Mouse (Mus musculus) urinary bladder, postnatal 36 days (tissue): Measurements from ENCODE around the gene Mak.
A peak's percentile ranks its signal among the peaks of the same experiment; 100 is the strongest.
"Not testable (repeated sequence)": the region's sequence is repeated elsewhere in the genome, so short reads cannot be mapped to it uniquely, and the experiment has no call there.

Experiments
- DNase-seq, 2 experiments: peaks; one replicate each; pipeline ENCODE4 v3.0.0; 2022; ENCODE audit warnings: low spot score in 2 of 2, mixed read lengths in 1 of 2

Mak gene

DNA sequence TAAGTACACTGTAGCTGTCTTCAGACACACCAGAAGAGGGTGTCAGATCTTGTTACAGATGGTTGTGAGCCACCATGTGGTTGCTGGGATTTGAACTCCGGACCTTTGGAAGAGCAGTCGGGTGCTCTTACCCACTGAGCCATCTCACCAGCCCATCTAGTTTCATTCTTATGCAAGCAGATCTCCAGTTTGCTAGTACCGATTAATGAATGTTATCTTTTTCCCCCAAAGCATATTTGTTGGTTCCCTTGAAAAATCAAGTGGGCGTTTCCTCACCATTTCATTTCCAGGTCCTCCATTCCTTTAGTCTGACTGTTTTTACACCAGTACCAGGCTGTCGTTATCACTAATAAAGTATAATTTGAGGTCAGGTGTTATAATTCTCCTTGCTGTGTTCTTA lies 81.0 kb downstream of the Mak start:
- DNase-seq: not testable (repeated sequence)

DNA sequence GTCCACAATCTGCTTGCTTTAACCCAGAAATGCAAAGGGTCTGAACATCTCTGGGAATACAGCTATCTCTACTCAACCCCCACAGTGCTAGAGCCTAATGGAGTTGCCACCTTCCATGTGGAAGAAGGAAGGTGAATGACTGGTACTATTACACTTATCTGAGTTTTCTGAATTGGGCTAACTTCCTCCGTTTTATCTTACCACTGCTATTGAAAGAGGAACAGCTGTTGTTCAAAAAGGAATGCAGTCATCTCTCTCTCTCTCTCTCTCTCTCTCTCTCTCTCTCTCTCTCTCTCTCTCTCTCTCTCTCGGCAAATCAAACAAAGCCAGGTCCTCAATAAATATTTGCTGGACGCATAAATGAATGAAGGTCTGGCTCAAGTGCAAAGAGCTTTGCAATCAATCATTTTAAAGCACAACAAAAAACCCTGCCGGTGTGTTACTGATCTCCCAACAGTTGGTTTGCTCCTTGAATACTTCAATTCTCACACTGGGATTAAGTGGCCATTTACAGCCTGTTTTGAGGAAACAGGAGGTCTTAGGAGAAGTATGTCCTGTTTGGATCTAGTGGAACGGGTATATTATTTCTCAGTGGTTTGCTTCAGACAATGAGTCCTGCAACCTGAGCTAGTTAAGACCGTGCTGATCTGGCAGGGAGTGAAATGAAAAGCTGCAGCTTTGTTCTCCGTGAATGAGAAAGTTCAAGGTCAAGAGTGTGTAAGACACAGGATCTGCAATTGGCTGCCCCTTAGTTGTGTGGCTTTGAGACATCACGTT lies 84.8 kb downstream of the Mak start:
- DNase-seq: no peak

DNA sequence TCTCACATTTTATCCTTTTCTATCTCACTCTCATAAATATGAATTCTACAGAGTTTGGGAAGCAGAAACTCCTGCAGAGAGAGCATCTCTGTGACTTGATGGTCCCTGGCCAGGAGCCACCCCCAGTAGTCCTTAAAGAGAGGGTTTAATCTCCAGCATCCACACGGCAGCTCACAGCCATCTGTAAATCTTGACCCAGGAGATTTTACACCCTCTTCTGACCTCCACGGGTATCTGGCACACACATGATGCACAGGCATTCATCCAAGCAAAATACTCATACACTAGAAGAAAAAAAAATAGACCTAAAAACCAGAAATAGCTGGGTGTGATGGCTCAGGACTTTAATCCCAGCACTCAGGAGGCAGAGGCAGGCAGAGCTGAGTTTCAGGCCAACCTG lies 91.1 kb downstream of the Mak start:
- DNase-seq: no peak

DNA sequence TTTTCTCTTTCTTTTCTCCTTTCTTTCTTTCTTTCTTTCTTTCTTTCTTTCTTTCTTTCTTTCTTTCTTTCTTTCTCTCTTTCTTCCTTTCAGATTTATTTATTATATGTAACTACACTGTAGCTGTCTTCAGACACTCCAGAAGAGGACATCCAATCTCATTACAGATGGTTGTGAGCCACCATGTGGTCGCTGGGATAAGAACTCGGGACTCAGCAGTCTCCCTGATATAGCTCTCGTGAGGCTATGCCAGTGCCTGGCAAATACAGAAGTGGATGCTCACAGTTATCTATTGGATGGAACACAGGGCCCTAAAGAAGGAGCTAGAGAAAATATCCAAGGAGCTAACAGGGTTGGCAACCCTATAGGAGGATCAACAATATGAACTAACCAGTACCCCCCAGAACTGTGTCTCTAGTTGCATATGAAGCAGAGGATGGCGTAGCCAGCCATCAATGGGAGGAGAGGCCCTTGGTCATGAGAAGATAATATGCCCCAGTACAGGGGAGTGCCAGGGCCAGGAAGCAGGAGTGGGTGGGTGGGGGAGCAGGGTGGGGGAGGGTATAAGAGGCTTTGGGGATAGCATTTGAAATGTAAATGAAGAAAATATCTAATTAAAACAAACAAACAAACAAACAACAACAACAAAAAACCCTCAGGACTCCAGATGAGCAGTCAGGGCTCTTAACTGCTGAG lies 91.8 kb downstream of the Mak start:
- not testable (repeated sequence) for DNase-seq

DNA sequence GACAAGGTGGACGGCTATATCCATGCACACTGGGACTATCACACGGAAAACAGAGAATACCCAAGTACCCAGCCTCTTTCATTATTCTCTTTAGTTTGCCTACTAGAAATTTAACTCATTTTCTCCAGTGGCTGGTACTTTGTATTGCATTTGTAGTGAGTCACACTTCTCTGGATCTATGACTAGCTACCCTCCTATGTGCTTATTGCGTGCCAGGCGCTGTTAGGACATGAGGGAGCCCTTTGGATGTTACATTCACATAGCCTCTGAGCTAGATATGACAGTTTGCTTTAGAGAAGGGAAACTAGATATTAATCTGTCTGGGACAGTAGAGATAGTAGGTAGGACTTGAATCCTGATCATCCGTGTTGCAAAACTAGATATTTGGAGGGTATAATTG lies 93.4 kb downstream of the Mak start:
- no peak for DNase-seq

DNA sequence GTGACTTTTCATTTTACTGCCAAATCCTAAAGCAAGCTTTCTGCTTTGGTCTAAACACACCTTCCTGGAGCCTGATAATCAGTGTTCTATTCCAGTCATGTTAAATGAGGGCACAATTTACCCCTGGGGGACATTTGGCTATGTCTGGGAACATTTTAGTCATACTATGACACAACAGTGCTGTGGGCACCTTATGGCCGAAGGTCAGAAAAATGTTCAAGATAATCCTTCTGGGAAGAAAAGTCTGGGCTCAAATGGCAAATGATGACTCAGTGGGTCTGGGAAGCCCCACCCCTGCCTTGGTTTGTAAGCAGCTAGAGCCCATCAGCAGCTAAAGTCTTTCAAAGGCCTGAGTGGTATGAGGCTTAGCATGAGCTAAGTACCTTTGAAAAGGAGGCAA lies 96.7 kb downstream of the Mak start:
- DNase-seq: no peak

DNA sequence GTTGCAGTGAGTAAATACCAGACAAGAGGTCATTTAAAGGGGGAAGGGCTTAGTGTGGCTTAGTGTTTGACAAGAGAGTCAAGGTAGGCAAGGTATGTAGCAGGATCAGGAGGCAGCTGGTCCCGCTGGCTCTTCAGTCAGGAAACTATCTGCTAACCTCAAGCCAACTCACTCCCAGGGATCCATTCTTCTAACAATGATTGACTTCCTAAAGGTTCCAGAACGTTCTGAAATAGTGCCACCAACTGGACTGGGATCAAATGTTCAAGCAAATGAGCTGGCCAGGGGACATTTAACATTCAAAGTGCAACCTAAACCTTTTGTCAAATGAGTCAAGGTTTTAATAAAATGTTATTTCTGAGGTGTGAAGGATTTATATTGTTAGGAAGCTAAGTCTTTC lies 100.2 kb downstream of the Mak start:
- DNase-seq: no peak

DNA sequence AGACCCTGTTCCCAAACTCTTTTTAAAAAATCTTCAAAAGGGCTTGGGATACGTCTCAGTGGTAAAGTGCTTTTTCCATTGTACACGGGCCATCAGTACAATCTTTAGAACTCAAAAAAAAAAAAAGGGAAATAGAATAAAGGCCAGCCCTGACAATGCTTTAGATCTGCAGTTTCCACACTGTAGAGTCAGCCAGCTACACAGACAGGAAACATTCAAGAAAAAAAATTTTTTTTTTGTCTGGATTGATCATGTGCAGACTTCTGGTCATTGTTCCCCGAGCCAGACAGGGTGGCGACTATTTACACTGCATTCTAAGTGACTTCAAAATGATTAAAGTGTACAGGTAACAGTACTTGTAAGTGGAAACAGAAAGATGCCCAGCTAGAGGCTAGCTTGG lies 100.9 kb downstream of the Mak start:
- DNase-seq: no peak

DNA sequence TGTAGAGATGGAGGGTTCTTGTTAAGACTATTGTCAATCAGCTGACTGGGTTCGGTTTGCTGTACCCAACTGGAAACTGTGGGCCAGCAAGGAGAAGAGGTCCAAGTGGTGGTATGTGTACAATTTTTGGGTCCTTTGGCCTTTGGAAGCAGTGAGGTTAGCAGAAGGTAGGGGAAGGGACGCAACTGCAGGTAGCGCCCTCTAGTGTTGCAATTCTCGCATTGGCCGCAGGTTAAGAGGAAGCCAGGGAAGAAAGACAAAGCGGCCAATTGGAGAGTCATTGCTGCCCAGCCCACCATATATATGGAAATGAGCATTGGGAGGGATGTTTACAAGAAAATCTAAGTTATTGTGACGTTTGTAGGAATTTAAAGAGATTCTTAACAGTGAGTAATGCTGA lies 101.9 kb downstream of the Mak start:
- peak; percentile 29 to 47 for DNase-seq
